Mouse (Mus musculus) G1E (cell line): ENCODE measurements around the gene Neurl1a.

Experiments used
- CTCF ChIP-seq: IDR thresholded peaks from 2 replicates; pipeline ENCODE4 v1.5.1; 2012; ENCODE audit warnings: low read depth, low read length, inconsistent platforms, mixed read lengths
- GATA1 ChIP-seq: IDR thresholded peaks from 2 replicates; pipeline ENCODE4 v1.6.1; 2012; ENCODE audit warnings: borderline replicate concordance, low read length, inconsistent platforms, mixed read lengths
- TAL1 ChIP-seq: conservative IDR thresholded peaks from 2 replicates; pipeline ENCODE4 v1.6.1; 2012; ENCODE audit warnings: low read depth, low read length, inconsistent platforms, mixed read lengths

GRCm38 (mm10) chr19:47306128-47306916 lies 127.7 kb downstream of the Neurl1a start:
- TF ChIP-seq GATA1 (no peak), CTCF (no peak), TAL1 (no peak)
